Mouse (Mus musculus) forebrain, embryonic 14.5 days (tissue): ENCODE results near the gene Tmem239. TPM values are rescaled to one million over a fixed set of nuclear protein-coding genes. Genes with fewer than 3 reads are reported as not detected.
"Not testable (repeated sequence)": the region's sequence is repeated elsewhere in the genome, so short reads cannot be mapped to it uniquely, and the experiment has no call there.

Source experiments
- ATAC-seq: fragments of 200-750 bp; cut with Nextera tagmentation; 2 replicates; pipeline ENCODE4 v1.8.0; 2017; ENCODE audit warnings: mild to moderate bottlenecking, moderate library complexity
- DNase-seq: peaks from one replicate; pipeline ENCODE4 v3.0.0-alpha.2; 2015; ENCODE audit warnings: low spot score
- H3K27ac ChIP-seq: fragments of 300-500 bp; sonication (generic); 2 replicates; pipeline ENCODE4 v1.5.1; 2014; ENCODE audit warnings: low read depth, mild to moderate bottlenecking, control low read depth, low read length, moderate library complexity
- H3K27me3 ChIP-seq: fragments of 300-500 bp; sonication (generic); replicated peaks from 2 replicates; pipeline ENCODE4 v1.6.1; 2014; ENCODE audit warnings: low read length, control low read depth, mixed read lengths; ENCODE audit not compliant: control insufficient read depth, insufficient read depth
- H3K36me3 ChIP-seq: fragments of 300-500 bp; sonication (generic); 2 replicates; pipeline ENCODE4 v1.6.1; 2014; ENCODE audit warnings: low read length, control low read depth; ENCODE audit not compliant: control insufficient read depth, insufficient read depth
- H3K4me1 ChIP-seq: fragments of 300-500 bp; sonication (generic); 2 replicates; pipeline ENCODE4 v1.6.1; 2014; ENCODE audit warnings: antibody characterized with exemption, low read length, control low read depth; ENCODE audit not compliant: control insufficient read depth, insufficient read depth
- H3K4me2 ChIP-seq: fragments of 300-500 bp; sonication (generic); 2 replicates; pipeline ENCODE4 v1.6.1; 2014; ENCODE audit warnings: mild to moderate bottlenecking, control low read depth, low read length
- H3K4me3 ChIP-seq: fragments of 300-500 bp; sonication (generic); 2 replicates; pipeline ENCODE4 v1.5.1; 2014; ENCODE audit warnings: low read depth, low read length, control low read depth
- H3K9ac ChIP-seq: fragments of 300-500 bp; sonication (generic); 2 replicates; pipeline ENCODE4 v1.6.1; 2014; ENCODE audit warnings: mild to moderate bottlenecking, low read length, control low read depth, moderate library complexity
- H3K9me3 ChIP-seq: fragments of 300-500 bp; sonication (generic); replicated peaks from 2 replicates; pipeline ENCODE4 v1.6.1; 2016; ENCODE audit warnings: low read length, control low read depth, mixed read lengths; ENCODE audit not compliant: control insufficient read depth
- WGBS: fragments of 180-500 bp; shearing (Covaris S2); extraction: QIAGEN DNeasy Blood & Tissue Kit; methylation state at CpG from one replicate; pipeline ENCODE4 v1.1.7; 2014; 5-methylcytosine and 5-hydroxymethylcytosine counted together
- polyA plus RNA-seq: library from polyadenylated mRNA; unstranded; fragments of >200 nt; fragmentation: Nextera tagmentation; extraction: Ambion mirVana; gene quantifications from 2 replicates; pipeline ENCODE4 v1.2.1, GENCODE M21; 2014

Gene Tmem239
- polyA plus RNA-seq: not detected in 2 replicates

DNA sequence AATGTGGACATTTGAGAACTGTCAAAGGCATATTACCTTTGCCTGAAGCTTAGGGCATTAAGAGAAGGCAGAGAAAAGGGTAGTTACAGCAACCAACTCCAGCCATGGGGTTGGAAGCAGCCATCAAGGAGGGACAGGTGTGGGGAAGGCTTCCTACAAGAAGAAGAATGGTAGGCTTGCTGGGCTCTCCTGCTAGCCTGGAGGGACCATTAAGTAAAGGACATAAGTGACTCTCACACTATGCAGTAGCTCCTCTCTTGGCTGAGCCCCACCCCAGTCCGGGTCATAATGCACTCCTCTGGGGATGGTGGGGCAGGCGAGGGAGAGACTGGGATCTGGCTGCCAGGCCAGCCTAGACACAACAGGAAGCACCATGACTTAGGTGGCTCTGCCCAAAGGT lies at the start of gene Tmem239:
TSS of gene Tmem239 (plus strand) at position 301 of the 400 bp plus-strand sequence.
- H3K4me3 ChIP-seq: no peak within 1 kb of the TSS
- DNase-seq: no peak
- 0 out of 2 replicates have a peak, but pooled peaks cover 4% of the 10 kb centered on the region for H3K4me1 ChIP-seq
- no peaks in the 10 kb centered on the region for H3K9me3 ChIP-seq
- H3K4me2 ChIP-seq: no peak within 1 kb of the TSS
- no peaks in the 10 kb centered on the region for H3K27me3 ChIP-seq
- H3K36me3 ChIP-seq: no peaks in the 10 kb centered on the region
- ATAC-seq: no peak
- WGBS: 79% methylated on average over 2 of the region's 2 CpGs
- H3K9ac ChIP-seq: no peak within 1 kb of the TSS
- no peak within 1 kb of the TSS for H3K27ac ChIP-seq

DNA sequence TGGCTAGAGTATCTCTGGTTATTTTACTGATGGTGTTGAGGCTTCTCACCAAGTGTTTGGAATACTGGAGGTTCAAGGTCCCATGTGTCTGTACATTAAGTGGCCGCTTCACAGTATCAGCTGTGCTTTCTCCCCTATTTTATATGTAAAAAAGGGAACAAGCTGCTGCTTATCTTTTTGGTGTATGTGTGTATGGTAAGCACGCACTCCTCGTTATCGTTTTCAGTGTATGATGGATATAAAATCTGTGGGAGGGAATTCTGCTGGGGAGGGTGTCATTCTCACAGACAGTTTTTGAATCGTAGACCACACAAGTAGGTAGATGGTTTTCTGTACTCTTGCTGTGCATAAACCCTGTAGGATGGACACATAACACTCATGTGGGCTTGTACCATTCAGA lies 48.7 kb upstream of the Tmem239 start:
- Histone ChIP-seq H3K9ac (no peak overlapping the region), H3K36me3 (no peaks in the 10 kb centered on the region), H3K4me1 (peaks cover 19% of the 10 kb centered on the region), H3K4me3 (no peak overlapping the region), H3K4me2 (no peak overlapping the region), H3K27ac (no peak overlapping the region), H3K9me3 (no peaks in the 10 kb centered on the region), H3K27me3 (peaks cover 20% of the 10 kb centered on the region)
- WGBS: 93% methylated on average over 5 of the region's 5 CpGs
- ATAC-seq (no peak), DNase-seq (no peak)

GRCm38 (mm10) chr2:130358852-130359251 lies 47.4 kb upstream of the Tmem239 start:
- DNase-seq (peak; percentile 79), ATAC-seq (peak; percentile 90)
- no peak overlapping the region for H3K4me3 ChIP-seq
- peaks cover 11% of the 10 kb centered on the region for H3K4me1 ChIP-seq
- no peaks in the 10 kb centered on the region for H3K36me3 ChIP-seq
- no peak overlapping the region for H3K27ac ChIP-seq
- no peak overlapping the region for H3K9ac ChIP-seq
- no peaks in the 10 kb centered on the region for H3K9me3 ChIP-seq
- H3K4me2 ChIP-seq: no peak overlapping the region
- 11% methylated on average over 5 of the region's 5 CpGs for WGBS
- peaks cover 28% of the 10 kb centered on the region for H3K27me3 ChIP-seq

GRCm38 (mm10) chr2:130362511-130363026 lies 43.7 kb upstream of the Tmem239 start:
- peaks cover 29% of the 10 kb centered on the region for H3K27me3 ChIP-seq
- H3K9me3 ChIP-seq: no peaks in the 10 kb centered on the region
- WGBS: 2% methylated on average over 13 of the region's 14 CpGs
- H3K27ac ChIP-seq: no peak overlapping the region
- peak; percentile 80 for DNase-seq
- H3K9ac ChIP-seq: no peak overlapping the region
- no peak overlapping the region for H3K4me2 ChIP-seq
- peaks cover 11% of the 10 kb centered on the region for H3K4me1 ChIP-seq
- H3K36me3 ChIP-seq: no peaks in the 10 kb centered on the region
- ATAC-seq: peak; percentile 58; the same call in 1 of the 2 replicates
- no peak overlapping the region for H3K4me3 ChIP-seq

- ATAC-seq (no peak), DNase-seq (no peak)
- 9% methylated on average over 29 of the region's 30 CpGs for WGBS
- no peaks in the 10 kb centered on the region for H3K4me1 ChIP-seq
- H3K27me3 ChIP-seq: peaks cover 27% of the 10 kb centered on the region
- H3K36me3 ChIP-seq: no peaks in the 10 kb centered on the region
- H3K4me3 ChIP-seq: peak overlapping the region; percentile 15; the same call in 1 of the 2 replicates
- no peak overlapping the region for H3K27ac ChIP-seq
- peak overlapping the region; percentile 29; the same call in 1 of the 2 replicates for H3K9ac ChIP-seq
- peak overlapping the region; percentile 39 for H3K4me2 ChIP-seq
- no peaks in the 10 kb centered on the region for H3K9me3 ChIP-seq
Measured at GRCm38 (mm10) chr2:130365211-130366094, 40.8 kb upstream of the Tmem239 start.

- Histone ChIP-seq H3K27ac (no peak overlapping the region), H3K36me3 (no peaks in the 10 kb centered on the region), H3K4me1 (no peaks in the 10 kb centered on the region), H3K9ac (no peak overlapping the region), H3K4me3 (no peak overlapping the region), H3K9me3 (no peaks in the 10 kb centered on the region), H3K4me2 (no peak overlapping the region), H3K27me3 (peaks cover 9% of the 10 kb centered on the region; the same call in 1 of the 2 replicates)
- DNase-seq (no peak), ATAC-seq (no peak)
- WGBS: 74% methylated on average over 4 of the region's 4 CpGs
Measured at GRCm38 (mm10) chr2:130367386-130367785, 38.9 kb upstream of the Tmem239 start.

GRCm38 (mm10) chr2:130373026-130373425 lies 33.3 kb upstream of the Tmem239 start:
- not testable (repeated sequence) for H3K4me3 ChIP-seq, H3K4me2 ChIP-seq, DNase-seq, H3K27me3 ChIP-seq, H3K4me1 ChIP-seq, H3K36me3 ChIP-seq, H3K27ac ChIP-seq, ATAC-seq, H3K9ac ChIP-seq, H3K9me3 ChIP-seq
- 63% methylated on average over 1 of the region's 1 CpGs for WGBS

GRCm38 (mm10) chr2:130374951-130375350 lies 31.3 kb upstream of the Tmem239 start:
- Histone ChIP-seq H3K36me3 (no peaks in the 10 kb centered on the region), H3K27ac (no peak overlapping the region), H3K4me3 (no peak overlapping the region), H3K9ac (no peak overlapping the region), H3K27me3 (no peaks in the 10 kb centered on the region), H3K4me2 (no peak overlapping the region), H3K4me1 (no peaks in the 10 kb centered on the region), H3K9me3 (no peaks in the 10 kb centered on the region)
- no peak for DNase-seq
- no peak for ATAC-seq
- WGBS: 77% methylated on average over 4 of the region's 4 CpGs

- H3K27me3 ChIP-seq: no peaks in the 10 kb centered on the region
Measured at GRCm38 (mm10) chr2:130383205-130383604, 23.1 kb upstream of the Tmem239 start.

More at GRCm38 (mm10) chr2:130383205-130383604, 23.1 kb upstream of the Tmem239 start:
- Histone ChIP-seq H3K4me2 (no peak overlapping the region), H3K4me3 (no peak overlapping the region), H3K27ac (no peak overlapping the region), H3K9me3 (no peaks in the 10 kb centered on the region), H3K36me3 (no peaks in the 10 kb centered on the region), H3K9ac (no peak overlapping the region), H3K4me1 (no peaks in the 10 kb centered on the region)
- DNase-seq (no peak), ATAC-seq (no peak)
- 21% methylated on average over 3 of the region's 3 CpGs for WGBS
